Mouse (Mus musculus) forebrain, embryonic 14.5 days (tissue): Measurements from ENCODE around the gene Mapk8ip2. TPM values are rescaled to one million over a fixed set of nuclear protein-coding genes. Genes with fewer than 3 reads are reported as not detected.
"Not testable (repeated sequence)": the region's sequence is repeated elsewhere in the genome, so short reads cannot be mapped to it uniquely, and the experiment has no call there.

Experiments used
- ATAC-seq: fragments of 200-750 bp; cut with Nextera tagmentation; 2 replicates; pipeline ENCODE4 v1.8.0; 2017; ENCODE audit warnings: mild to moderate bottlenecking, moderate library complexity
- DNase-seq: peaks from one replicate; pipeline ENCODE4 v3.0.0-alpha.2; 2015; ENCODE audit warnings: low spot score
- H3K27ac ChIP-seq: fragments of 300-500 bp; sonication (generic); 2 replicates; pipeline ENCODE4 v1.5.1; 2014; ENCODE audit warnings: low read depth, mild to moderate bottlenecking, control low read depth, low read length, moderate library complexity
- H3K27me3 ChIP-seq: fragments of 300-500 bp; sonication (generic); replicated peaks from 2 replicates; pipeline ENCODE4 v1.6.1; 2014; ENCODE audit warnings: low read length, control low read depth, mixed read lengths; ENCODE audit not compliant: control insufficient read depth, insufficient read depth
- H3K36me3 ChIP-seq: fragments of 300-500 bp; sonication (generic); 2 replicates; pipeline ENCODE4 v1.6.1; 2014; ENCODE audit warnings: low read length, control low read depth; ENCODE audit not compliant: control insufficient read depth, insufficient read depth
- H3K4me1 ChIP-seq: fragments of 300-500 bp; sonication (generic); 2 replicates; pipeline ENCODE4 v1.6.1; 2014; ENCODE audit warnings: antibody characterized with exemption, low read length, control low read depth; ENCODE audit not compliant: control insufficient read depth, insufficient read depth
- H3K4me2 ChIP-seq: fragments of 300-500 bp; sonication (generic); 2 replicates; pipeline ENCODE4 v1.6.1; 2014; ENCODE audit warnings: mild to moderate bottlenecking, control low read depth, low read length
- H3K4me3 ChIP-seq: fragments of 300-500 bp; sonication (generic); 2 replicates; pipeline ENCODE4 v1.5.1; 2014; ENCODE audit warnings: low read depth, low read length, control low read depth
- H3K9ac ChIP-seq: fragments of 300-500 bp; sonication (generic); 2 replicates; pipeline ENCODE4 v1.6.1; 2014; ENCODE audit warnings: mild to moderate bottlenecking, low read length, control low read depth, moderate library complexity
- H3K9me3 ChIP-seq: fragments of 300-500 bp; sonication (generic); replicated peaks from 2 replicates; pipeline ENCODE4 v1.6.1; 2016; ENCODE audit warnings: low read length, control low read depth, mixed read lengths; ENCODE audit not compliant: control insufficient read depth
- WGBS: fragments of 180-500 bp; shearing (Covaris S2); extraction: QIAGEN DNeasy Blood & Tissue Kit; methylation state at CpG from one replicate; pipeline ENCODE4 v1.1.7; 2014; 5-methylcytosine and 5-hydroxymethylcytosine counted together
- polyA plus RNA-seq: library from polyadenylated mRNA; unstranded; fragments of >200 nt; fragmentation: Nextera tagmentation; extraction: Ambion mirVana; gene quantifications from 2 replicates; pipeline ENCODE4 v1.2.1, GENCODE M21; 2014

Mapk8ip2 gene
- polyA plus RNA-seq, 1 experiment from 2014 or later: 32.1 TPM

- DNase-seq (no peak), ATAC-seq (no peak)
- peaks cover 25% of the 10 kb centered on the region; the same call in 1 of the 2 replicates for H3K36me3 ChIP-seq
- H3K9ac ChIP-seq: peak overlapping the region; percentile 71; the same call in 1 of the 2 replicates
- no peaks in the 10 kb centered on the region for H3K9me3 ChIP-seq
- peak overlapping the region; percentile 64 for H3K4me2 ChIP-seq
- H3K27me3 ChIP-seq: no peaks in the 10 kb centered on the region
- H3K4me3 ChIP-seq: peak overlapping the region; percentile 57
- 82% methylated on average over 19 of the region's 19 CpGs for WGBS
- H3K4me1 ChIP-seq: peaks cover 5% of the 10 kb centered on the region; the same call in 1 of the 2 replicates
- H3K27ac ChIP-seq: no peak overlapping the region
Measured at GRCm38 (mm10) chr15:89428136-89428790, 25.4 kb upstream of the Mapk8ip2 start.

GRCm38 (mm10) chr15:89428821-89429351 is 24.8 kb upstream of the Mapk8ip2 start:
- no peaks in the 10 kb centered on the region for H3K27me3 ChIP-seq
- peak overlapping the region; percentile 87; the same call in 1 of the 2 replicates for H3K27ac ChIP-seq
- H3K4me1 ChIP-seq: peaks cover 5% of the 10 kb centered on the region; the same call in 1 of the 2 replicates
- H3K9ac ChIP-seq: peak overlapping the region; percentile 71
- WGBS: 4% methylated on average over 21 of the region's 22 CpGs
- peak overlapping the region; percentile 57 for H3K4me3 ChIP-seq
- H3K36me3 ChIP-seq: peaks cover 23% of the 10 kb centered on the region; the same call in 1 of the 2 replicates
- peak overlapping the region; percentile 64 for H3K4me2 ChIP-seq
- peak; percentile 60; the same call in 1 of the 2 replicates for ATAC-seq
- no peaks in the 10 kb centered on the region for H3K9me3 ChIP-seq
- DNase-seq: no peak

- peak; percentile 96 for ATAC-seq
- peak; percentile 96 for DNase-seq
- under 1% methylated on average over 69 of the region's 70 CpGs for WGBS
Measured at GRCm38 (mm10) chr15:89429352-89430221, 24.1 kb upstream of the Mapk8ip2 start, which contains the start of the genes C730034F03Rik, Gm44502 and Chkb. Gene C730034F03Rik (plus strand): TSS chr15:89429589. Gene Gm44502 (minus strand): TSS chr15:89429696. Gene Chkb (minus strand): TSS chr15:89429908.

GRCm38 (mm10) chr15:89430341-89430740 is 23.4 kb upstream of the Mapk8ip2 start:
- Histone ChIP-seq H3K27me3 (no peaks in the 10 kb centered on the region), H3K36me3 (peaks cover 22% of the 10 kb centered on the region; the same call in 1 of the 2 replicates), H3K9ac (peak overlapping the region; percentile 71), H3K9me3 (no peaks in the 10 kb centered on the region), H3K27ac (peak overlapping the region; percentile 87), H3K4me3 (peak overlapping the region; percentile 57), H3K4me1 (peaks cover 5% of the 10 kb centered on the region; the same call in 1 of the 2 replicates), H3K4me2 (peak overlapping the region; percentile 64)
- 48% methylated on average over 6 of the region's 6 CpGs for WGBS
- DNase-seq: peak; percentile 16
- no peak for ATAC-seq

More at GRCm38 (mm10) chr15:89429352-89430221, 24.1 kb upstream of the Mapk8ip2 start, which contains the start of the genes C730034F03Rik, Gm44502 and Chkb:
- peak within 1 kb of the TSS; percentile 57 for H3K4me3 ChIP-seq
- no peaks in the 10 kb centered on the region for H3K27me3 ChIP-seq
- H3K4me2 ChIP-seq: peak within 1 kb of the TSS; percentile 64
- H3K36me3 ChIP-seq: peaks cover 22% of the 10 kb centered on the region; the same call in 1 of the 2 replicates
- no peaks in the 10 kb centered on the region for H3K9me3 ChIP-seq
- H3K4me1 ChIP-seq: peaks cover 5% of the 10 kb centered on the region; the same call in 1 of the 2 replicates
- H3K9ac ChIP-seq: peak within 1 kb of the TSS; percentile 71
- H3K27ac ChIP-seq: peak within 1 kb of the TSS; percentile 87

- 84% methylated on average over 6 of the region's 9 CpGs for WGBS
- not testable (repeated sequence) for H3K4me1 ChIP-seq, ATAC-seq, DNase-seq, H3K27ac ChIP-seq, H3K4me2 ChIP-seq, H3K9ac ChIP-seq, H3K27me3 ChIP-seq, H3K4me3 ChIP-seq, H3K9me3 ChIP-seq
- peaks cover 21% of the 10 kb centered on the region; the same call in 1 of the 2 replicates for H3K36me3 ChIP-seq
Measured at GRCm38 (mm10) chr15:89430771-89431170, 22.9 kb upstream of the Mapk8ip2 start.

GRCm38 (mm10) chr15:89431271-89431670 is 22.4 kb upstream of the Mapk8ip2 start:
- DNase-seq (no peak), ATAC-seq (no peak)
- Histone ChIP-seq H3K27me3 (no peaks in the 10 kb centered on the region), H3K4me3 (no peak overlapping the region), H3K9me3 (no peaks in the 10 kb centered on the region), H3K36me3 (peaks cover 16% of the 10 kb centered on the region; the same call in 1 of the 2 replicates), H3K27ac (no peak overlapping the region), H3K4me2 (no peak overlapping the region), H3K9ac (no peak overlapping the region), H3K4me1 (peaks cover 5% of the 10 kb centered on the region; the same call in 1 of the 2 replicates)
- WGBS: 90% methylated on average over 3 of the region's 3 CpGs

GRCm38 (mm10) chr15:89431806-89432205 is 21.9 kb upstream of the Mapk8ip2 start:
- no peak for DNase-seq
- Histone ChIP-seq H3K27me3 (no peaks in the 10 kb centered on the region), H3K4me3 (no peak overlapping the region), H3K4me2 (no peak overlapping the region), H3K4me1 (peaks cover 5% of the 10 kb centered on the region; the same call in 1 of the 2 replicates), H3K9ac (no peak overlapping the region), H3K27ac (no peak overlapping the region), H3K9me3 (no peaks in the 10 kb centered on the region), H3K36me3 (peaks cover 11% of the 10 kb centered on the region; the same call in 1 of the 2 replicates)
- no peak for ATAC-seq
- 91% methylated on average over 6 of the region's 6 CpGs for WGBS

GRCm38 (mm10) chr15:89432946-89433345 is 20.8 kb upstream of the Mapk8ip2 start:
- Histone ChIP-seq H3K27ac (no peak overlapping the region), H3K27me3 (no peaks in the 10 kb centered on the region), H3K4me3 (no peak overlapping the region), H3K9me3 (no peaks in the 10 kb centered on the region), H3K4me1 (peaks cover 5% of the 10 kb centered on the region; the same call in 1 of the 2 replicates), H3K4me2 (no peak overlapping the region), H3K36me3 (no peaks in the 10 kb centered on the region), H3K9ac (no peak overlapping the region)
- ATAC-seq (no peak), DNase-seq (no peak)
- WGBS: 78% methylated on average over 4 of the region's 4 CpGs
